Mouse (Mus musculus): ENCODE results near the gene Rgs5.

Gene Rgs5

GRCm38 (mm10) chr1:169721836-169722235 lies 66.5 kb downstream of the Rgs5 start:
- in situ Hi-C loops (cut with MseI, MboI): no loop called here

- in situ Hi-C loops (cut with MseI, MboI): no loop called here
Measured at GRCm38 (mm10) chr1:169726319-169726718, 71.0 kb downstream of the Rgs5 start.

- in situ Hi-C loops (cut with MseI, MboI): no loop called here
Measured at GRCm38 (mm10) chr1:169730599-169731100, 75.3 kb downstream of the Rgs5 start.

- in situ Hi-C loops (cut with MseI, MboI): no loop called here
Measured at GRCm38 (mm10) chr1:169736139-169736538, 80.8 kb downstream of the Rgs5 start.

GRCm38 (mm10) chr1:169737231-169737630 lies 81.9 kb downstream of the Rgs5 start:
- in situ Hi-C loops (cut with MseI, MboI): no loop called here

- in situ Hi-C loops (cut with MseI, MboI): no loop called here
Measured at GRCm38 (mm10) chr1:169741147-169741546, 85.8 kb downstream of the Rgs5 start.
